Mouse (Mus musculus) B cell, adult (primary cell): ENCODE results near the gene Rnf5. TPM values are rescaled to one million over a fixed set of nuclear protein-coding genes. Genes with fewer than 3 reads are reported as not detected.

Source experiments
- total RNA-seq: library from RNA; stranded (reverse); gene quantifications from 4 replicates; pipeline ENCODE4 v1.2.4, GENCODE M21; 2023; ENCODE audit not compliant: inconsistent age

Gene Rnf5
- 30.2 to 36.8 TPM (median 35.2 TPM) in 4 replicates for total RNA-seq

DNA sequence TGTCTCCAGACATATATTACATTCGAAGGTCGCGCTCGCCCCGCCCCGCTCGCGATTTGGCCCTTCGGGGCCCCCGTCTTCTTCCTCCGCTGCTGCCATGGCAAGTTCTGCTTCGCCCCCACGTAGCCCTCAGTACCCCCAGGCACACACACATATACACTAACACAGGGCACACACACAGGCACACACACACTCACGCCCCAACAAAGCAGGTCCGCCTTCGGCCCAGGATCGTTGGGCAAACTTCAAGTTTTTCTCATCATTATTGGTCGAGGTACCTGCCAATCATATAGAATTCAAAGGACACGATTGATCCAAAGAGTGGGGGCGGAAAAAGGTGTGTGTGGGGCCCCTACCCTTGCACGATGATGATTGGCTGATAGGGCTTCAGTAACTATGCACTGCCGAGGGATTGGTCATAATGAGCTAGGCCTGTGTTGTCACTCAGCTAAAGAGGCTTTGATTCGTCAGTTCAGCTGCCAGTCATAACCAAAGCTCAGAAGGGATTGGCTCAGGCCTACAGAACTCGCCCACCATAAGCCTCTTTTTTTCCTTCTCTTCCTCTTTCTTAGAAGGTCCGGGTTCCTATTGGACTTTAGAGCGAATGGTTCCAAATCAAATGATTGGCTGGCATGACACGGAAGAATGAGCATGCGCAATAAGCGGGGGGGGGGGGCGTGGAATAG lies at the start of gene Rnf5:
Gene Rnf5 (minus strand): TSS at position 316 of the 686 bp plus-strand sequence.

DNA sequence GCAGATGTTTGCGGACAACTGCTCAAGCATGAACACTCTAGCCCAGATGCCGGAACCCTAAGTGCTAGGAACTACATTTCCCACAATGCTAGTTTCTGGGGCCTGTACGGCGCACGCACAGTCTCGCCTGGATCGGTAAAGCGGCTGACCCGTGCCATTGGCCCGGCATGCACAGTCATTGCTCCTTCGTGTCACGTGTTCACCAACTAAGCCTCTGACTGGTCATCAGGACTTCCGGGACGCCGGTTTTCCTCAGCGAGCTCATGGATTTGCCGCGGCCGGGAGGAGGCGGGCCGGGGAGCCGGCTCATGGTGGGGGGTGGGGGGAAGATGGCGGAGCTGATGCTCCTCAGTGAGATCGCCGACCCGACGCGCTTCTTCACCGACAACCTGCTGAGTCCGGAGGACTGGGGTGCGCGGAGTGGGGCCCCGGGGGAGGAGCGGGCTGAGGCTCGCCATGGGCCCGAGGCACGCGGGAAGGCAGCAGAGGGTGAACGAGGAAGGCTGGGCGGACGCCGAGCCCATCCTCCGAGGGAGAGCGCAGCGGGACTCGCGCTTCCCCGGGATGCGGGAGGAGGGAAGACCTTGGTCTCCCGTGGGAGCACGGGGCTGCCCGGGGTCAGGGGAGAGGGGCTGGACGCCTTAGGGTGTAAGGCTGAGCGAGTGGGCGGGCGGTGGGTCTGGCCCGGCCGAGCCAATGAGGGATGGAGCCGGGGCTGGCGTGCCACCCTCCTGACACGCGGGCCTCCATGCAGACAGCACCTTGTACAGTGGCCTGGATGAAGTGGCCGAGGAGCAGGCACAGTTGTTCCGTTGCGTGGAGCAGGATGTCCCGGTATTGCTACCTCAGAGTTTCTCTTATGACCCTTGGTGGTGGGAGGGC lies 43.7 kb upstream of the Rnf5 start, which contains the start of gene Atf6b:
Gene Atf6b (plus strand): TSS at position 241 of the 882 bp plus-strand sequence.

DNA sequence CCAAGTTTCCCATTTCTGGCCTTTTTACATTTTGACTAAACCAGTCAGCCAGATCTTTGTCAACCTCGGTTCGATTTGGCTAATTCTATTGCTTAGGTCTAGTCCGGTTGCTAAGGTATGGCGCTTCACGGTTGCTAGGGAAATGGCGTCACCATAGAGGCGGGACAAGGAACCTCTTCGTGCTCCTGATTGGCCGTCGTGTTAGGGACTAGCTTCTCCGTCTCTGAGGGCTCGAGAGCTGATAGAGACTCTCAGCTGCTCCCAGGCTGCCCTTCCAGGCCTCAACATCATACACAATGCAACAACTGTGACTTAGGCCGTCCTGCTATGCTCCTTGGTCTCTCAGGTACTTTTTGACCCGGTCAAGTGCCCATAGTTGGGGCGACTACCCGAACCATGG lies 41.1 kb upstream of the Rnf5 start, which contains the start of gene Fkbpl:
Gene Fkbpl (plus strand): TSS at position 157 of the 400 bp plus-strand sequence.

DNA sequence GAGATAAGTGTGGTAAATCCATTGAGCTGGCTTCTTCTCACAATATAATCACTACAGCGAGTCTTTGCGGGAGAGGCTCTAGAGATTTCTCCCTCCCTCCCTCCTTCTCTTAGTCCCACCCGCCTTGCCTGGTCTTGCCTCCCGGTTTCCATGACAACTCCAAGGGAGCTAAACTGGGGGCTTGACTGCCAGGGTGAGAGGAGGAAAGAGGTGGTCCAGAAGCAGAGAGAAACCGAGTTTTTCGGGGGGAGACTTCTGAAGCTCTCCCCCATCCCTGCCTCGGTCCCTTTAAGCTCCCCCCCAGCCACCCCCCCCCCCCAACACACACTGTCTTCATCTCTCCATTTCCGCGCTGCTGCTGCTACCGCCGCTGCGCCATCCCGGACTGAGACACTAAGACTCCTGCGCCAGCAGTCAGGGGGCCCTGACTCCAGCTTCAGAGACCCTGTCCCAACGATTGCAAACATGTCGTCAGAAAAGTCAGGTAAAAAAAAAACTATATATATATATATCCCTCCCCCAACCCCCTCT lies 25.8 kb upstream of the Rnf5 start, which contains the start of gene Prrt1:
Gene Prrt1 (plus strand): TSS at position 313 of the 531 bp plus-strand sequence.

DNA sequence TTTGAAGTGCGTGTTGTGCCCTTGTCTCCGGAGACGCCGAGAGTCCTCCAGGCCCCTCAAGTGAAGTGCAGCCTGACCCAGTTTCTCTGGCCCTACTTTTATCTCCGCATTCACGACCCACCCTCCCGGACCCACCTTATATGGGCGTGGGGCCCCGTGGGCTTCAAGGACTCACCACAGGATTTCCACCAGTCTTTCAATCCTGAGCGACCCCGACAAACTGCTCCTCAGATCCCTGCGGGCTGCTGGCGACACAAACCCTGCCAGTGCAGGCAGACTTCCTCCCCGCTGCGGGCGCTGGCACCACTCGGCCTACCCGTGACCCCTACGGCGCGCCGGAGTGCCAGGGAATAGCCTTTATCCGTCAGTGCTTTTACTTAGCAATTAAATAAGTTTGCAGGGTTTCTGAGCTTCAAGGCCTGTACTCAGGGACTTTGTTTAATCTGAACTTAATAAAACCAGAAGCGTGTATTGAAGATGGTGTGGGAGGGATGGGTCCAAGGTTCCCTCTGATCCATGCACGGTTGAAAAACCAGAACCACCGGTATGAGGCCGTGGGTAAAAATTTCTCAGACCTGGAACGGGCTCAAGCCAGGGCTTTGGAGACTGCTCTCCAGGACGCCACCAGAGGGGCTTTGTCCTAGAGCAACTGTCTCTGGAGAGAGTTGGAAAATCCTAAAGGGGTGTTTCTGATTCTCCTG lies 24.6 kb upstream of the Rnf5 start, which contains the start of gene Ppt2:
Gene Ppt2 (minus strand): TSS at position 568 of the 701 bp plus-strand sequence.

DNA sequence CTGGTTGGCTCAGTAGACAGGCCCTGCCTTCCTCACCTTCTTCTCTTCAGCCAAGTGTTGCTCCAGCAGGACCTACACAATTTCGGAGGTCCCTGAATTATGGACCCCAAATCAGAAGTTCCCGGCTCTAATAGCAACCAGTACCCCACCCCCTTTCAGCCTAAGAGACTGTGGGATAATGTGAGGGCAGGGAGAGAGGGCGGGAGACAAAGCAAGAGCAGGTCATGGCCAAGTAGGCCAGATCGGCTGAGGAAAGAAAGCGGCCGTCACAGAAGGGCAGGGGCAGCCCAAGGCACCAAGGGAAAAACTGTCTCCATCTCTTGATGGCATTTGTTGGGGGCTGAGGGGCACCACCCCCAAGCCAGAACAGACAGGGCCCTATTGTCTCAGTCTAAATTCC lies 12.4 kb upstream of the Rnf5 start, which contains the start of gene Egfl8:
Gene Egfl8 (minus strand): TSS at position 101 of the 400 bp plus-strand sequence.

DNA sequence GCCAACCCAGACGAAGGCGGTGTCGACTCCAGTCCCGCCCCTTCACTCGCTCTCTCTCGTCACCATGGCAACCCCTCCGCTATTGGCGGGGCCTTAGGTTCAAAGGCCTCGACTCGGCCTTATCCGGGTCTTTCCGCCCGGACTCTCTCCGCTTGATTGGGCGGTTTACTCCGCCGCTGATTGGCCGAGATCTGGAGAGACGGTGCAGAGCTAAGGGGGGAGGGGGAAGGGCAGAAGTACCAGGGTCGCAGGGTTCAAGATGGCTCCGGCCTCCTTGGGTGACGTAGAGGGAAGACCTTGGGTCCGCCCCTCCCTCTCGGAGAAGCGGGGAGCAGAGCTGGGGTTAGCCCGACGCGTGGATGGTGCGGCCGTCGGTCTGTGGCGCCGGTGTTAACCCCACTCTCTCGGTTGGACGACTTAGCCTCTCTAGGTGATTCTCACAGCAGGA lies 595 bp upstream of the Rnf5 start, which contains the start of gene Agpat1:
Gene Agpat1 (plus strand): TSS at position 202 of the 448 bp plus-strand sequence.

DNA sequence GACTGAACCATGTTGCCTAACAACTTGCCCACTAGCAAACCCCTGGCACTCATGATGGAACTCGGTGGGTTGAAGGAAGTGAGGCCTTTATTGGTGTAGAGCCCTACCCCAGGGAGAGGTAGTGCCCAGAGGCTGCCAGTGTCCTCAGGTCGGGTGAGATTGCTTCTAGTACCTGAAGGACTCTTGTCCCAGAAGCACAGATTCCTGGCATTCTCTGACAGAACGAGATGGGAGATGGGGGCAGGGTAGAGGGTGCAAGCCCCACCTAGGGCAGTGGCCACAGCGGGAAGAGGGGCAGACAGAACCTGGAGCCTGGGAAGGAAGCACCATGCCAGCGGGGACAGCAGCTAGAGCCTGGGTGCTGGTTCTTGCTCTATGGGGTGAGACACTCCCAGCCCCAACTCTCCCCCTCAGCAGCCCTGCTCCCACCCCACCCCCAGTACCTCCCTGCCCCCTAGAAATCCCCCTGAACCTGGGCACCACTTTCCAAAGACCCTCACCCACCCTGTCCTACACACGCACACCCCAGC lies 5.9 kb downstream of the Rnf5 start, which contains the start of gene Ager:
Gene Ager (plus strand): TSS at position 297 of the 530 bp plus-strand sequence.

DNA sequence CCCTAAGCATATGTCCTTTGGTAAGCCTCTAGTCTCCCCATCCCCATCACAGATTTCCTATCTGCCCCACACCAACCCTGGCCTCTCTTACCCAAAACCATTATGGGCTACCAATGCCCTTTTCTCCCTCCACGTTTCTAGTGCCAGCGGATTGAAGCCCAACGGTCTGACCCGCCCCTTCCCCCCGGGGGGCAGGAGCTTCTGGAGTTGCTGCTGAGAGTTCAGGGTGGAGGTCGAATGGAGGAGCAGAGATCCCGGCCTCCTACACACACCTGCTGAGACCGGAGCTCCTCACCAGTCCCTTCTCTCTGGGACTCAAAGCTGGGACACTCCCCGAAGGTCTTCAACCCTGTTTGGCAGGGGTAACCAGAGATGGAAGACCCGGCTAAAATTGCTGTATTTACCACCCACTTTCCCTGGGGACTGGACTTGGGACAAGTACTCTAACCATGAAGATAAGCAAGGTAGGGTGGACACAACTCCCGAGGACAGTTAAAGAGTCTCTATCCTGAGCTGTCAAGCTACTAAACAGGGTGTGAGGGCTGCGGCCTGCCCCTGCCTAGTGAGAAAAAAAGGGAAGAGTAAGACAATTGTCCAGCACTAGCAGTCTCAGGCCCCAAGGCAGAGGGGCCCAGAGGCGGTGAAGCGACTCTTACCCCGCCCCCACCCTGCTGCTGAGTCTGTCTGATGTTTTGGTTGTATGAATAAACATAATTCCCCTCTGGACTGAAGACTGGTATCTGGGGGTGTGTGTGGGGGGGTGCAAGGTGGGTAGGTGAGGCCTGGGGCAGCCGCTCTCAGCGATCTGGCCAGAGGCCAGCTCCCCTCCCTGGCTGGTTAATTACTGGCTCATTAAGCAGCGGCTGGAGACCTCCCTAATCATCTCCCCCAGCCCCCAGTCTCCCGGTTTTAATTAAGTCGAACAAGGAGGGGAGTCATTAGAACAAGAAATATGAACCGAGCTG lies 12.2 kb downstream of the Rnf5 start, which contains the start of gene Pbx2:
Gene Pbx2 (plus strand): TSS at position 238 of the 965 bp plus-strand sequence.

DNA sequence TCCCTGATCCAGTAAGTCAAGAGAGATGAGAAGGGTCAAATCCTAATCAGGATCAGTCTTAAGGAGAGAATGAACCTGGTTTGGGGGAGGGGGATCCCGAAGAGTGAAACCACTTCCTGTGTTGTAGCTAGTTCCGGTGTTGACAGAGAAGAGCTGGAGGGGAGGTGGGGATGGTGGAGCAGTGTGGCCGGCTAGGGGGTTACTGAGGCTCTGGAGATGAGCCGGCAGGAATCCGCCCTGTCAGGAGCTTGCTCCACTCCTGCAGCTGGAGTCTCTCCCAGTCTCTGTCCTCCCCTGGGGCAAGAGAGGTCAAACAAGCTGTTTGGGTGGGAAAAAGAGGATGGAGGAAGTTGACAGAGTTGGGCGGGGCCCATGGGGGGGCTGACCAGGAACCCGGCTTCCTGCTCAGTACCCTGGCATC lies 13.8 kb downstream of the Rnf5 start, which contains the start of gene Gpsm3:
Gene Gpsm3 (plus strand): TSS at position 126 of the 421 bp plus-strand sequence.

DNA sequence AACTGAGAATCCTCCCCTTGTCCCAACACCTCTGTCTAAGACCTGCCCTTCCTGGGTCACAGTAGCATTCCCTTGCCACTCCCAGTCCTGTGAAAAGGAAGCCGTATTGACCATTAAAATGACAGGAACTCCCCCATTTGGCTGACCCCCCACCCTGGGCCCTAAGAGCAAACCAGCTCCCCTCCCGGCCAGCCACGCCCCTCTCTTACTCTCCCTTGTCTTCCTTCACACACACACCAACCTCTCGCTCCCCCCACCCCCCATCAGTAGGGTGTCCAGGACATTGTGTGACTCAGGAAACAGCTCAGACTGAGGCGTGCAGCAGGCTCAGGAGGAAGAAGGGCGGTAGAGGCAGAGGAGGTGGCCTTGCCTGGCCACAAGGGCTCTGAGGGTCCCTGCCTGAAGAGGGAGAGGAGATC lies 39.5 kb downstream of the Rnf5 start, which contains the start of gene Notch4:
Gene Notch4 (plus strand): TSS at position 266 of the 419 bp plus-strand sequence.

Other genes with a start within 250 kb of the Rnf5 start
- gene Btnl2, start 248.9 kb downstream of the Rnf5 start, total RNA-seq, result 8.2 to 10.9 TPM (median 10.3 TPM) in 4 replicates
- 2.5 to 3.5 TPM (median 3.1 TPM) in 4 replicates for gene Btnl1, start 226.6 kb downstream of the Rnf5 start, total RNA-seq
- gene BC051142, start 204.9 kb downstream of the Rnf5 start, total RNA-seq, result 6.3 to 23.1 TPM (median 16.8 TPM) in 4 replicates
- gene Btnl4, start 126.4 kb downstream of the Rnf5 start, total RNA-seq, result not detected in 4 replicates
- gene Btnl6, start 86.3 kb downstream of the Rnf5 start, total RNA-seq, result not detected in 4 replicates
- gene Notch4, start 39.4 kb downstream of the Rnf5 start, total RNA-seq, result 0.21 to 2.0 TPM (median 1.6 TPM) in 4 replicates
- gene Gpsm3, start 13.9 kb downstream of the Rnf5 start, total RNA-seq, result 116 to 126 TPM (median 122 TPM) in 4 replicates
- 51.6 to 61.4 TPM (median 59.6 TPM) in 4 replicates for gene Pbx2, start 12.4 kb downstream of the Rnf5 start, total RNA-seq
- 3.9 to 4.7 TPM (median 4.7 TPM) in 4 replicates for gene Ager, start 5.8 kb downstream of the Rnf5 start, total RNA-seq
- gene Agpat1, start 572 bp upstream of the Rnf5 start, total RNA-seq, result 58.3 to 69.5 TPM (median 62.3 TPM) in 4 replicates
- gene Egfl8, start 12.3 kb upstream of the Rnf5 start, total RNA-seq, result 0.66 to 0.67 TPM in 2 of 4 replicates, not detected in the others
- gene Ppt2, start 24.8 kb upstream of the Rnf5 start, total RNA-seq, result 3.3 to 5.0 TPM (median 4.2 TPM) in 4 replicates
- gene Prrt1, start 25.8 kb upstream of the Rnf5 start, total RNA-seq, result 0.84 TPM in 1 of 4 replicates, not detected in the others
- gene Fkbpl, start 41.1 kb upstream of the Rnf5 start, total RNA-seq, result 2.6 to 5.5 TPM (median 2.9 TPM) in 4 replicates
- gene Atf6b, start 43.5 kb upstream of the Rnf5 start, total RNA-seq, result 66.4 to 79.2 TPM (median 74.6 TPM) in 4 replicates
- gene Tnxb, start 66.8 kb upstream of the Rnf5 start, total RNA-seq, result 0.09 to 0.22 TPM (median 0.22 TPM) in 3 of 4 replicates, not detected in the other
- 1.8 to 3.2 TPM (median 2.4 TPM) in 4 replicates for gene C4b, start 140.2 kb upstream of the Rnf5 start, total RNA-seq
- gene Cyp21a1, start 200.9 kb upstream of the Rnf5 start, total RNA-seq, result not detected in 4 replicates
- 60.8 to 71.7 TPM (median 69.2 TPM) in 4 replicates for gene Stk19, start 233.3 kb upstream of the Rnf5 start, total RNA-seq
- gene Dxo, start 233.3 kb upstream of the Rnf5 start, total RNA-seq, result 75.3 to 85.7 TPM (median 83.7 TPM) in 4 replicates
- gene Skiv2l, start 246.5 kb upstream of the Rnf5 start, total RNA-seq, result 102 to 123 TPM (median 110 TPM) in 4 replicates
- 33.5 to 41.3 TPM (median 38.0 TPM) in 4 replicates for gene Nelfe, start 246.7 kb upstream of the Rnf5 start, total RNA-seq